Mouse (Mus musculus): ENCODE measurements around the gene Ism2. TPM values are rescaled to one million over a fixed set of nuclear protein-coding genes. Genes with fewer than 3 reads are reported as not detected.
"Not testable (repeated sequence)": the region's sequence is repeated elsewhere in the genome, so short reads cannot be mapped to it uniquely, and the experiment has no call there.

The Ism2 gene
- total RNA-seq (2015) (not detected in 2 replicates), total RNA-seq (2017) (not detected in 2 replicates)

- peak; percentile 74 for ATAC-seq (ENCODE audit: poor library complexity, severe bottlenecking)
These were observed at the start of gene Ism2 for GRCm38 (mm10) chr12:87299657-87300440. Gene Ism2 (minus strand): TSS chr12:87299705.

- 0 out of 2 replicates have a peak, but pooled peaks have one; percentile 21 for ATAC-seq (ENCODE audit: poor library complexity, severe bottlenecking)
These were observed 48.5 kb upstream of the Ism2 start for GRCm38 (mm10) chr12:87348029-87348428.

- ATAC-seq (ENCODE audit: poor library complexity, severe bottlenecking): no peak
These were observed 48.0 kb upstream of the Ism2 start for GRCm38 (mm10) chr12:87347511-87347910.

GRCm38 (mm10) chr12:87343084-87343605, 43.6 kb upstream of the Ism2 start:
- ATAC-seq (ENCODE audit: poor library complexity, severe bottlenecking): no peak

- no peak for ATAC-seq (ENCODE audit: poor library complexity, severe bottlenecking)
These were observed 38.6 kb upstream of the Ism2 start for GRCm38 (mm10) chr12:87338082-87338481.

GRCm38 (mm10) chr12:87334886-87335285, 35.4 kb upstream of the Ism2 start:
- 0 out of 2 replicates have a peak, but pooled peaks have one; percentile 49 for ATAC-seq (ENCODE audit: poor library complexity, severe bottlenecking)

GRCm38 (mm10) chr12:87333794-87334193, 34.3 kb upstream of the Ism2 start:
- ATAC-seq (ENCODE audit: poor library complexity, severe bottlenecking): no peak

GRCm38 (mm10) chr12:87332511-87332910, 33.0 kb upstream of the Ism2 start:
- ATAC-seq (ENCODE audit: poor library complexity, severe bottlenecking): no peak

- no peak for ATAC-seq (ENCODE audit: poor library complexity, severe bottlenecking)
These were observed 32.4 kb upstream of the Ism2 start for GRCm38 (mm10) chr12:87331908-87332307.

- no peak for ATAC-seq (ENCODE audit: poor library complexity, severe bottlenecking)
These were observed 31.6 kb upstream of the Ism2 start for GRCm38 (mm10) chr12:87331053-87331456.

GRCm38 (mm10) chr12:87330213-87330612, 30.7 kb upstream of the Ism2 start:
- ATAC-seq (ENCODE audit: poor library complexity, severe bottlenecking): peak; percentile 50; the same call in 1 of the 2 replicates

- ATAC-seq (ENCODE audit: poor library complexity, severe bottlenecking): no peak
These were observed 28.5 kb upstream of the Ism2 start for GRCm38 (mm10) chr12:87328025-87328424.

GRCm38 (mm10) chr12:87327610-87328009, 28.1 kb upstream of the Ism2 start:
- no peak for ATAC-seq (ENCODE audit: poor library complexity, severe bottlenecking)

- peak; percentile 77 for ATAC-seq (ENCODE audit: poor library complexity, severe bottlenecking)
These were observed 25.9 kb upstream of the Ism2 start for GRCm38 (mm10) chr12:87325452-87325851.

- ATAC-seq (ENCODE audit: poor library complexity, severe bottlenecking): no peak
These were observed 19.7 kb upstream of the Ism2 start for GRCm38 (mm10) chr12:87319229-87319628.

- no peak for ATAC-seq (ENCODE audit: poor library complexity, severe bottlenecking)
These were observed 18.4 kb upstream of the Ism2 start for GRCm38 (mm10) chr12:87317951-87318350.

GRCm38 (mm10) chr12:87313098-87313497, 13.6 kb upstream of the Ism2 start:
- no peak for ATAC-seq (ENCODE audit: poor library complexity, severe bottlenecking)

- not testable (repeated sequence) for ATAC-seq (ENCODE audit: poor library complexity, severe bottlenecking)
These were observed 7.0 kb upstream of the Ism2 start for GRCm38 (mm10) chr12:87306584-87306844.

GRCm38 (mm10) chr12:87305767-87306583, 6.5 kb upstream of the Ism2 start:
- ATAC-seq (ENCODE audit: poor library complexity, severe bottlenecking): no peak

GRCm38 (mm10) chr12:87301189-87301588, 1.7 kb upstream of the Ism2 start:
- ATAC-seq (ENCODE audit: poor library complexity, severe bottlenecking): no peak

- no peak; the same call in 1 of the 2 replicates for ATAC-seq (ENCODE audit: poor library complexity, severe bottlenecking)
These were observed 861 bp upstream of the Ism2 start for GRCm38 (mm10) chr12:87300441-87300690.
